Mouse (Mus musculus) regulatory T cell (primary cell): ENCODE measurements around the gene Sfxn2.

ENCODE experiments used
- in situ Hi-C: fragments of 300-600 bp; cut with MboI, MseI; formaldehyde crosslinking; loops from one replicate; pipeline ENCODE4 v1.15.1; 2025; ENCODE audit warnings: high pct_unique_total_duplicates

Gene Sfxn2

DNA sequence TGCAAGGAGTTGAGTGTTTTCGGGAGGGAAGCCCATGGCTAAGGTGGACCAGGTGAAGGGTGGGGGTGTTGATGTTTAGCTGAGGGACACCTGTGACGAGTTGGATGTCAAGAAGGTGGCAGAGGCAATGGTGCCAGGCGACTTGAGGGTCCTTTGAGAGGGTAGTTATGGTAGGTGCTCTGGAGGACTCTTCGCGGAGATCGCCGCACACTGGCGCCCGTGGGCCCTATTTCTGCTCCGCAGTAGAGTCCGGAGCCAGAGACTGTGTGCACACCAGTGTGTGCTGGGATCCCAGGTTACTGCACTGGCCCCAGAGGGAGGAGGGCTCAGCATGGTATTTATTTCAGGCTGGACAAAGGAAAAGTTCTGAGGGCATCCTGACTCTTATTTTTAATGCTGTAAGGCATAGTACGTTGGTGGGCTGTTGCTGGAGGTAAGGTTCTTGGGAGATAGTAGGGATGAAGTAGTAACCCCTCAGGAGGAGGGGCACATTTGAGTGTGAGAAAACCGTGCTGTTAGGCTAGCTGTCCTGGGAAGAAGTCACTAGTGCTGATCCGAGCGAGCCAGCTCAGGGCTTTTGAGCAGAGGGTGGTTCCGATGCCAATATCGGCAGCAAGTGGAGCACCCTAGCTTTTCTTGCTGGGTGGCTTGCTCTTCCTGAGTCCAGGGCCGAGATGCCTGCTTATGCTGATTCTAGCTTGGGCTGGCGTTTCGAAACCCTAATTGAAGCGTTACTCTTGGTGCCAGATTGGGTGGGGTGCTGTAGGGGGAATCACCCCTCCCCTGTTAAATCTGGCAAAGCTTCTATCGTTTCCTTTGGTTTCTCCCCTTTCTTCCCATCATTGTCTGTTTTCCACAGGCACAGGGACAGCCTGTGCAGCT lies 26.5 kb downstream of the Sfxn2 start:
- in situ Hi-C loops = no loop called here

DNA sequence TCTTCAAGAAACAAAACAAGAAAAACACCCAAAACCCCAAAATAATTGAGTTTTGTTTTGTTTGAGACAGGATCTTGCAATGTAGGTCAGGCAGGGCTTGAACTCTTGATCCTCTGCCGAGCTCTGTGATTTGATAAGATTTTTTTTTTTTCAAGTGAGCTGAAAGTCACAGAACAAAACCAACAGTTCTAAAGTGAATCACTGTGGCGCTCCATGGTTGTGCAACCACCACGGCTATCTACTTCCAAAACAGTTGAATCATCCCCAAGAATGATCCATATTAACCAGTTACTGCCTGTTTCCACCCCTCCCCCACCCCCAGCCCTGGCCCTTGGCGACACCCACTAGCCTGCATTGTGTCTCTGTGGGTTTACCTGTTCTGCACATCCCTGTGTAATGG lies 27.2 kb downstream of the Sfxn2 start:
- in situ Hi-C loops = no loop called here

- in situ Hi-C loops = no loop called here
Observed at GRCm38 (mm10) chr19:46601491-46601890, 28.3 kb downstream of the Sfxn2 start.

- in situ Hi-C loops = no loop called here
Observed at GRCm38 (mm10) chr19:46602406-46602805, 29.2 kb downstream of the Sfxn2 start.

DNA sequence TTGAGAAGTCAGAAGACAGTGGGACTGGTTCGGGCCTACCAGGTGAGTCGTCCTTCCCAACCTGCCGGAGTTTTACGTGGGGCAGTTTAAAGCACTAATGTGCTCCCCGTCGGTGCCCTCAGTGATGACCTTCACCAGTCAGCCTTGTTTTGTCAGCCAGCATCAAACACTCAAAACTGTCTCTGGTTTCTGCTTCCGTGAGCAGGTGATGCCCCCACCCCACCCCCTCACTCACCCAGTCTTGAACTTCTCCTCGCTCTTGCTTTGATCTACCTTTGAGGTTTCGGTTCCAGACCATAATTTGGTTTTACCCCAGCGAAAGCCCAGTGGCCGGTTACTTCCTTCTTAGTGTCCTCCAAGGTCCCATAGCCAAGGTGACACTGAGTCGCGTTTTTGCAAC lies 33.6 kb downstream of the Sfxn2 start:
- in situ Hi-C loops = no loop called here

DNA sequence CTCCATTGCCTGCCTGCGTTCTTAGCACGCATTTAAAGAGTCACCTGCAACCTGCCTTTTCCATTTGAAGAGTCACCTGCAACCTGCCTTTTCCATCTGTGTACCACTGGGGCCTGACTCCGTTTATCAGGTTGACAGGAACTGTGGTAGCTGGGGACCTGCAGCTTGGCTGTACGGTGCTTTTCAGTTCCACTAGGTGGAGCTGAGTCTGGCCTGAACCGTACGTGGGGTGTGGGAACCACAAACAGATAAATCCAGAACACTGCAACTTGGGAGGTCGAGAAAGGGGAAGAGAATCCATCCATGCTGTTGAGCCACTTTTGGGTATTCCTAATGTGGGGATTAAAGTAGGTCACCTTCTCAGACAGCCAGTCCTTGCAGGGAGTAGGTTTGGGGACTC lies 34.3 kb downstream of the Sfxn2 start:
- in situ Hi-C loops = no loop called here

DNA sequence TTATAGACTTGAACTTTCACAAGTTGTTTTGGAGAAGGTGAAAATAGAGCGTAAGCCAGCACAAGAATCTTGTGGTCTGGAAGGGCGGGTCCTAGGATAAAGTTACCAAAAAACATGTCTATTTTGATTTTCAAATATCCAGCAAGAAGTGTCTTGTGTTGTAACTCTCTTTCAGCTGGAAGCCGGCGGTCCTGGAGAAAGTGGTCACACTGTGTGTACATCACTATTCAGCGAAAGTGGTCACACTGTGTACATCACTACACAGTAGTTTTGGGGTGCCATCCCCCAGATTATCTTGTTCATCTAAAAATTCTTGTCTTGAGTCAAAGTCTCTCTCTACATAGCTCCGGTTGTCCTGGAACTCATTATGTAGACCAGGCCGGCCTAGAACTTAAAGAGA lies 35.0 kb downstream of the Sfxn2 start:
- in situ Hi-C loops = no loop called here

GRCm38 (mm10) chr19:46616378-46616777 lies 43.2 kb downstream of the Sfxn2 start:
- in situ Hi-C loops = no loop called here

GRCm38 (mm10) chr19:46617361-46617760 lies 44.2 kb downstream of the Sfxn2 start:
- in situ Hi-C loops = no loop called here

GRCm38 (mm10) chr19:46618322-46618721 lies 45.2 kb downstream of the Sfxn2 start:
- in situ Hi-C loops = no loop called here

DNA sequence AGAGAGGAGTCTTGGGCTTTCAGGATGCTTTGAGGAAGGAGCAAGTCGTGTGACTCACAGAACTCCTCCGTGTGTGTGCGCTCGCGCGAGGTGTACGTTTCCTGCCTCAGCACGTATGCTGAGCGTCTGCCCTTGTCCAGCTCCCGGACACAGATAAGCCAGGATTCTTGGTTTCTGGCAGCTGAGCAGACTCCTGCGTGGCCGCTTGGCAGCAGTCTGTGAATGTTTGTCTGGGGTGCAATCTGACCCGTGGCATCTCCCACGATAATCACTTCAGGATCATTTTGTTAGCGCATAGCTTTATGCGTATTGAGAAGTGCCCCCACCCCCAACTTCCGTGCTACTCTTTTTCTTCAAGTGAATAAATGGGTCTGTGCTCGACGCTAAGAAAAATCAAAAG lies 45.8 kb downstream of the Sfxn2 start:
- in situ Hi-C loops = no loop called here

- in situ Hi-C loops = no loop called here
Observed at GRCm38 (mm10) chr19:46619518-46619917, 46.4 kb downstream of the Sfxn2 start.

DNA sequence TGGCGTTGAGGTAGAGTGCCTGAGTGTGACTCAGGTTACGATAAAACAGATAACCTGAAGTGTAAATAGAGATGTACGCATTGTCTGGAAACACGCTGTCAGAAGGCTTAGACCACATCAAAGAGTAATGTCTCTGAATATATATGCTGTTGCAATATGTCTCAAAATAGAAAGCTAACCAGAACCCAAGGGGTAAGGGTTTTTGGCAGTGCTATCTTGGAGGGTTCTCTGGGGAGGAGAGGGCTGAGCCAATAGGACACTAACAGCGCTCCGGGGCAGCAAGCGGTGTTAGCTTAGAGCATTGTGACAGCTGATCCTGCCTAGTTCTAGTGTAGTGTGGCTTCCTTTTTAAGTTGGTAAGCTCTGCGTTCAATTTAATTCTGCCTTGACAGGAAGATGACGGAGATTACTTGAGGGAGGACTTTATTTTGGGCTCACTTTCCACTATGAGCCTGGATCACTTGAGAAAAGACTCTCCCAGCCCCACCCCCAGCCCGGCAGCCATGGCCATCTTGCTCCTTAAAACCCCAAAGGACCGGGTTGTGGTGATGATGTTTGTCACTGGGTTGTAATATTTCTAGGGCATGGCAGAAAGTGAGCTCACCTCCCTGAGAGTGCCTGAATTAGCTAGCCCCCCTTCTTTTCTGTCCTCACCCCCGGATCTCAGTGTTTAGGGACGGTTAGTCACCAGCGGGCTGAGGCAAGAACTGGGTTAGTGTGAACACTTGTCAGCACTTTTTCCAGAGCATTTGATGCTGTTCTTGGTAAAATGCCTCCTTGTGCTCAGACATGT lies 47.0 kb downstream of the Sfxn2 start:
- in situ Hi-C loops = loop anchor here (5.0 kb wide), 1 partner anchor 98 kb away; no protein-coding TSS in a partner anchor

GRCm38 (mm10) chr19:46621236-46622183 lies 48.3 kb downstream of the Sfxn2 start:
- in situ Hi-C loops = loop anchor here (5.0 kb wide), 1 partner anchor 99 kb away; no protein-coding TSS in a partner anchor

GRCm38 (mm10) chr19:46622659-46623193 lies 49.6 kb downstream of the Sfxn2 start:
- in situ Hi-C loops = loop anchor here (5.0 kb wide), 1 partner anchor 100 kb away; no protein-coding TSS in a partner anchor

GRCm38 (mm10) chr19:46623194-46623667 lies 50.1 kb downstream of the Sfxn2 start:
- in situ Hi-C loops = loop anchor here (5.0 kb wide), 1 partner anchor 101 kb away; no protein-coding TSS in a partner anchor

GRCm38 (mm10) chr19:46623790-46624772 lies 50.9 kb downstream of the Sfxn2 start:
- in situ Hi-C loops = loop anchor here (5.0 kb wide), 1 partner anchor 102 kb away; no protein-coding TSS in a partner anchor

GRCm38 (mm10) chr19:46625015-46625414 lies 51.9 kb downstream of the Sfxn2 start:
- in situ Hi-C loops = no loop called here

DNA sequence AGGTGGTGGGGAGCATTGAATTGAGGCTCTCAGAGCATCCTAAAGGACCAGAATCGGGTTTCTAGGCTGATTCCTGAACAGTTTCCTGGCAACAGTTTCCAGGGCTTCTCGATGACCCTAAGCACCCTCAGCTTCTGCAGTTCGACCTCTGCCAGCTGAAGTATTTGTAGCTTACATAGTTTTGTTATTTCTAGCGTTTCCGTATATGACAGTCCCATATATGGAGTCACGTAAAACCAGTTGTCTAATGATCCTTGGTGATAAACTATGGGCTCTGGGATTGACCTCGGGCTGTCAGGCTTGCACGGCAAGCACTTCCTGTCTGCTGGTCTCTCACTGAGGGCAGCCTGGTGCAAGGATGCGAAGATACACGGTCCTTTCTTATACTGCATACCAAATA lies 52.4 kb downstream of the Sfxn2 start:
- in situ Hi-C loops = no loop called here

- in situ Hi-C loops = no loop called here
Observed at GRCm38 (mm10) chr19:46628403-46628802, 55.2 kb downstream of the Sfxn2 start.
